Mouse (Mus musculus): ENCODE measurements at regions not wholly inside any gene's neighbourhood (a gene's known extent, or its start where the extent isn't known, plus 50 kb on each side); places are given as distances from the start of the nearest gene placed in this dataset.

DNA sequence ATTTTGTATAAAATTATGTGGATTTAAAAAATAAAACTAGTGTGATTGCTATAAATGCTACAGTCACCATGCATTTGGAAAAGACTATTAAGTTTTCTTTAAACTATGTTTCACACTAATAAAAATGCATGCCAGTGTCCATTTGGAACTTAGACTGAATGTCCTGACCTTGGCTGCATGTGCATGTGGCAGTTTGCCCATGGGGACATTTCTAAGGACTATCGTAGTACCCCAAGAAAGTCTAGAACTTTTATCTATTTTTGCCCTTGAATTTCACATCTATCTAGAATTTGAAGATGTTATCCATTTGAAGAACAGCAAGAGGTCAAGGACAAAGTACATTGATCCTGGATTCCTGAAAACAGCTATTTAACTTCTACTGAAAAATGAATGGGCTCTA is 745.9 kb downstream of the Tmem182 start:
- Histone ChIP-seq H3K9me3 (no peaks in the 10 kb centered on the region), H3K36me3 (replicated peaks) (no peaks in the 10 kb centered on the region), H3K4me3 (no peak overlapping the region), H3K27me3 (replicated peaks; ENCODE audit: low read depth, poor library complexity, severe bottlenecking) (no peaks in the 10 kb centered on the region), H3K4me1 (no peaks in the 10 kb centered on the region), H3K27ac (replicated peaks) (no peak overlapping the region)
- WGBS = 89% methylated on average over 1 of the region's 1 CpGs
- DNase-seq (ENCODE audit: low spot score) = no peak

DNA sequence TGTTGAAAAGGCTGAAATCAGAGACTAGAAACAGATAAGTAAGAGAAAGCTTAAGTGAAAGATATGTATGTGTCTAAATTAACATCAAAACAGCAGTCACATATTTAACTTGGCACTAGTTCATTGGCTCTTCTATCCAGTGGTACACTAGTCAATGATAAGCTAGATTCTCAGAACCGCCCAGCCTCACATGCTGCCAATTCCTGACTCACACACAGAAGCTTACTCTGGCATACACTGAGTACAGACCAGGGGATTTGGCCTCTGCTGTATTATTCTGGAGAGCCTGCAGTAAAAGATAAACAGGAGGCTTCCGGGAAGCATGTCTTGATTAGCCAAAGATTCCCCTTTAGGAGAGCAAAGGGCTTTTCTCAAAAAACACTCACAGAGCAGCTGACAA is 750.2 kb downstream of the Tmem182 start:
- 60% methylated on average over 2 of the region's 2 CpGs for WGBS
- Histone ChIP-seq H3K4me3 (no peak overlapping the region), H3K36me3 (replicated peaks) (no peaks in the 10 kb centered on the region), H3K27ac (replicated peaks) (no peak overlapping the region), H3K9me3 (no peaks in the 10 kb centered on the region), H3K4me1 (no peaks in the 10 kb centered on the region), H3K27me3 (replicated peaks; ENCODE audit: low read depth, poor library complexity, severe bottlenecking) (no peaks in the 10 kb centered on the region)
- no peak for DNase-seq (ENCODE audit: low spot score)

DNA sequence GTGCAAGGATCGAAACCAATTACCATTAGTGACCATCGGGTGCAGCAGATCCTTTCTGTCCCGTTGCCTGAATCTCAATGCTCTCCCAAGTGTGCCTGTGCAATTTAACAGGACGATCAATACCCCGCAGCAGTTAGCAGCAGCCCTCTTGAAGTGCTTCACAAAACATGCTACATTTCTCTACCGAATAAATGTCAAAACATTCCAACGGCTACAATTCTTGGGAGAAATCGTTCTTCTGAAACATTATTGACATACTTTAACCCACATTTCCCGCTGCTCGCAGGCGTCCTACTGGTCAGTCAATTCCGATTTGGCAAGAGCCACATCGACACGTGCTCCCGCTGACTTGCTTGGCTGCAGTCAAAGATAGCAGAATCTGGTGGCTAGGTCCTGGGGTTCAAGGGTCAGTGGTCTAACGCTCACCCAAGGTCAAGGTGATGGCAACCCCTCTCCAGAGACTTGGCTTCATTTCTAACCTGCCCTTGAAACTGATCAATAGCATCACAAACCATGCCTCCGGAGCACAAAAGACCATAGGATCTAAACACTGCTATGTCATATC is 753.8 kb downstream of the Tmem182 start:
- H3K4me3 ChIP-seq = no peak overlapping the region
- no peaks in the 10 kb centered on the region for H3K9me3 ChIP-seq
- H3K27me3 ChIP-seq (replicated peaks; ENCODE audit: low read depth, poor library complexity, severe bottlenecking) = no peaks in the 10 kb centered on the region
- no peaks in the 10 kb centered on the region for H3K36me3 ChIP-seq (replicated peaks)
- no peak overlapping the region for H3K27ac ChIP-seq (replicated peaks)
- H3K4me1 ChIP-seq = no peaks in the 10 kb centered on the region
- WGBS = 83% methylated on average over 17 of the region's 17 CpGs
- no peak for DNase-seq (ENCODE audit: low spot score)

DNA sequence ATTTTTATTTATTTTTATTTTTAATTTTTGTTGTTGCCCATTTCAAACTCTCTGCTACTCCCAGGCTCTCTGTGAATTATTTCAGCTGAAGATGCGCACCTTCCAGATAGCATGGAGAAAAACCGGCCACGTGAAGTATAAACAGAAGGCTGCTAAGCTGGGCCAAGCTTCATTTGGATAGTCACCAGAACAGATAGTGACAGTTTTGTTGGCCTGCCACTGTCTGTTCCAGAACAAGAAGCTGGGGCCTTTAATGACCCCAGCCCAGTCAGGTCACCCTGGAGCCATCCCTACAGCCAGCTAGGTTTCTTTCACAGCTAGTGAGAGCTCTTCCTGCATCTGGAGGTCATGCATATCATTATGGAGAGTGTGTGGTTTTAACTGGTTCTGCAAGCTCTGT is 754.6 kb downstream of the Tmem182 start:
- H3K27me3 ChIP-seq (replicated peaks; ENCODE audit: low read depth, poor library complexity, severe bottlenecking) = no peaks in the 10 kb centered on the region
- no peak overlapping the region for H3K27ac ChIP-seq (replicated peaks)
- no peaks in the 10 kb centered on the region for H3K9me3 ChIP-seq
- WGBS = 86% methylated on average over 3 of the region's 3 CpGs
- no peaks in the 10 kb centered on the region for H3K4me1 ChIP-seq
- no peak overlapping the region for H3K4me3 ChIP-seq
- H3K36me3 ChIP-seq (replicated peaks) = no peaks in the 10 kb centered on the region
- no peak for DNase-seq (ENCODE audit: low spot score)

DNA sequence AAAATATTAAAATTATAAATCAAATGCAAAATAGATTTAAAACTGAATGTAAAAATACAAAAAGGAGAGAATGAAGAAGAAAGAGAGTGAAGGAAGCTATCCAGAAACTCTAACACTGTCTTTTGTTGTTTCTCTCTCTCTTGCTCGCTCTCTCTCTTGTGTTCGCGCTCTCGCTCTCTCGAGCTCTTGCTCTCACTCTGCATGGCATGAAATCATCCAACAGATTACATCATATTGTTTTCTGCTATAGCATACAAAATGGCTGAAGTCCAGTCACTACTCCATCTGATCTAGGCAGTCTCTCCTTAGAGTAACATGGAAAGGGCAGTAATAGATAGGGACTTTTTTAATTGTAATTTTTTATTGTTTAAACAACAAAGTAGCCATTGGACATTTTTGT is 798.1 kb downstream of the Tmem182 start:
- no peaks in the 10 kb centered on the region for H3K4me1 ChIP-seq
- H3K27me3 ChIP-seq (replicated peaks; ENCODE audit: low read depth, poor library complexity, severe bottlenecking) = no peaks in the 10 kb centered on the region
- H3K9me3 ChIP-seq = no peaks in the 10 kb centered on the region
- H3K4me3 ChIP-seq = no peak overlapping the region
- DNase-seq (ENCODE audit: low spot score) = no peak
- no peak overlapping the region for H3K27ac ChIP-seq (replicated peaks)
- no peaks in the 10 kb centered on the region for H3K36me3 ChIP-seq (replicated peaks)
- 92% methylated on average over 5 of the region's 5 CpGs for WGBS

DNA sequence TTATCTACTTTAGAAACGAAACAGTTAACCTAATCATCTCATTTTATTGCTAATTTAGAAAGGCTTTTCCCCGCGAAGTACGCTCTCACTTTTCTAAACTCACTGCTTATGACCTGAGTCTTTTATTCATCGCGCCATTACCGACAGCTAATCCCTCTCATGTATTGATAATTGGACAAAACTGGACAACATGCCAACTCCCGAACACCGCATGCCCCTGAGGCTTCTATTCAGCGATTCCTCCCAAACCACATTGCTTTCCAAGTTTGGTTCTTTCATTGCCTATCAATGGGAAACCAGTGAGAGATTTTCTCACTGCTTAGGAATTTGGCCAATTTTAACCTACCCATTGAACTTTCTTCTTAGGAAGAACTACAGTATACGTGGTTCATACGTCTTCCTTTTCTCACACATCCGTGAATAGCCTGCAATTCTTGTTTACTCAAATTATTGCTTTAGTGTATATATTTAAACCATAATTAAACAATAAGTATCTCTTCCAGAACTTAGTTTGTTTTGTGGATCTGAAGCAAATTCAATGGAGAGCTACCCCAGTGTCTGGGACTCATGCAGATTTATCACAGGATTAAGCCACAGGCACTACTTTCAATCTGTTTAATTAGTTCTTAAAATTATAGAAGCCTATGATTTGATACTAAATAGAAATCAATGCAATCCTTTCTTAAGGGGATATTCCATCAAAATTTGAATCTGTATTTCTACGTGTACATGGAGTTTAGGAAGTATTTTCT is 799.8 kb downstream of the Tmem182 start:
- no peak overlapping the region for H3K27ac ChIP-seq (replicated peaks)
- H3K4me1 ChIP-seq = no peaks in the 10 kb centered on the region
- WGBS = 79% methylated on average over 14 of the region's 14 CpGs
- H3K9me3 ChIP-seq = no peaks in the 10 kb centered on the region
- no peak overlapping the region for H3K4me3 ChIP-seq
- no peaks in the 10 kb centered on the region for H3K27me3 ChIP-seq (replicated peaks; ENCODE audit: low read depth, poor library complexity, severe bottlenecking)
- H3K36me3 ChIP-seq (replicated peaks) = no peaks in the 10 kb centered on the region
- no peak for DNase-seq (ENCODE audit: low spot score)

GRCm38 (mm10) chr1:41605748-41606131 is 800.3 kb downstream of the Tmem182 start:
- no peak overlapping the region for H3K27ac ChIP-seq (replicated peaks)
- DNase-seq (ENCODE audit: low spot score) = no peak
- 59% methylated on average over 3 of the region's 3 CpGs for WGBS
- H3K27me3 ChIP-seq (replicated peaks; ENCODE audit: low read depth, poor library complexity, severe bottlenecking) = no peaks in the 10 kb centered on the region
- H3K4me1 ChIP-seq = no peaks in the 10 kb centered on the region
- H3K4me3 ChIP-seq = no peak overlapping the region
- no peaks in the 10 kb centered on the region for H3K9me3 ChIP-seq
- H3K36me3 ChIP-seq (replicated peaks) = no peaks in the 10 kb centered on the region

- Histone ChIP-seq H3K27ac (replicated peaks) (no peak overlapping the region), H3K27me3 (replicated peaks; ENCODE audit: low read depth, poor library complexity, severe bottlenecking) (no peaks in the 10 kb centered on the region), H3K4me1 (no peaks in the 10 kb centered on the region), H3K9me3 (no peaks in the 10 kb centered on the region), H3K4me3 (no peak overlapping the region), H3K36me3 (replicated peaks) (no peaks in the 10 kb centered on the region)
- WGBS = 80% methylated on average over 8 of the region's 8 CpGs
- DNase-seq (ENCODE audit: low spot score) = no peak
Measured at GRCm38 (mm10) chr1:41610783-41611182, 805.4 kb downstream of the Tmem182 start.

GRCm38 (mm10) chr1:41651804-41652203 is 846.4 kb downstream of the Tmem182 start:
- Histone ChIP-seq H3K36me3 (replicated peaks) (no peaks in the 10 kb centered on the region), H3K4me3 (no peak overlapping the region), H3K9me3 (no peaks in the 10 kb centered on the region), H3K27me3 (replicated peaks; ENCODE audit: low read depth, poor library complexity, severe bottlenecking) (peaks cover 45% of the 10 kb centered on the region), H3K4me1 (peaks cover 15% of the 10 kb centered on the region), H3K27ac (replicated peaks) (no peak overlapping the region)
- DNase-seq (ENCODE audit: low spot score) = peak; percentile 29
- 40% methylated on average over 9 of the region's 9 CpGs for WGBS

DNA sequence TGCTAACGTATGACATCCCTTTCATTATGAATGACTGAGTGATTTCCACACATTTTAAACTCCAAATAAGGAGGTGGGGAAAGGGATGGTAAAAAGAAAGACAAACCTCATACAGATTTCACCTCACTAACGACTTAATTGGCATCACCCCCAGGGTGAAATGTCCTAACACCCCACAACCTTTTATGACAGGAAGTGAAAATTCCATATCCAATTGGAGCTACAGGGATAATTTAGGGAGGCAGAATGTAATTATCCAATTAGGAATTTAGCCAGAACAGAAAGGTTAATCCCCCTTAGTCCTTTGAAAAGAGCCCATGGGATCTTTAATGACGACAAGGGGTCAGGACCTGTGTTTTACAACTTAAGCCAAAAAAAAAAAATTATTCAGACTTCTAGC is 846.8 kb downstream of the Tmem182 start:
- Histone ChIP-seq H3K27me3 (replicated peaks; ENCODE audit: low read depth, poor library complexity, severe bottlenecking) (peaks cover 45% of the 10 kb centered on the region), H3K9me3 (no peaks in the 10 kb centered on the region), H3K4me3 (no peak overlapping the region), H3K36me3 (replicated peaks) (no peaks in the 10 kb centered on the region), H3K27ac (replicated peaks) (no peak overlapping the region), H3K4me1 (peaks cover 15% of the 10 kb centered on the region)
- no peak for DNase-seq (ENCODE audit: low spot score)
- 20% methylated on average over 3 of the region's 3 CpGs for WGBS

- H3K27ac ChIP-seq (replicated peaks) = no peak overlapping the region
- H3K9me3 ChIP-seq = no peaks in the 10 kb centered on the region
- WGBS = 45% methylated on average over 8 of the region's 8 CpGs
- H3K27me3 ChIP-seq (replicated peaks; ENCODE audit: low read depth, poor library complexity, severe bottlenecking) = peaks cover 45% of the 10 kb centered on the region
- no peaks in the 10 kb centered on the region for H3K36me3 ChIP-seq (replicated peaks)
- peak; percentile 77 for DNase-seq (ENCODE audit: low spot score)
- H3K4me1 ChIP-seq = peaks cover 15% of the 10 kb centered on the region
- H3K4me3 ChIP-seq = peak overlapping the region; percentile 11; the same call in 1 of the 2 replicates
Measured at GRCm38 (mm10) chr1:41652646-41653427, 847.4 kb downstream of the Tmem182 start.

GRCm38 (mm10) chr1:41674086-41674485 is 868.7 kb downstream of the Tmem182 start:
- Histone ChIP-seq H3K27ac (replicated peaks) (no peak overlapping the region), H3K4me1 (peaks cover 3% of the 10 kb centered on the region), H3K4me3 (no peak overlapping the region), H3K27me3 (replicated peaks; ENCODE audit: low read depth, poor library complexity, severe bottlenecking) (no peaks in the 10 kb centered on the region), H3K9me3 (no peaks in the 10 kb centered on the region), H3K36me3 (replicated peaks) (no peaks in the 10 kb centered on the region)
- DNase-seq (ENCODE audit: low spot score) = no peak
- WGBS = 86% methylated on average over 6 of the region's 6 CpGs

DNA sequence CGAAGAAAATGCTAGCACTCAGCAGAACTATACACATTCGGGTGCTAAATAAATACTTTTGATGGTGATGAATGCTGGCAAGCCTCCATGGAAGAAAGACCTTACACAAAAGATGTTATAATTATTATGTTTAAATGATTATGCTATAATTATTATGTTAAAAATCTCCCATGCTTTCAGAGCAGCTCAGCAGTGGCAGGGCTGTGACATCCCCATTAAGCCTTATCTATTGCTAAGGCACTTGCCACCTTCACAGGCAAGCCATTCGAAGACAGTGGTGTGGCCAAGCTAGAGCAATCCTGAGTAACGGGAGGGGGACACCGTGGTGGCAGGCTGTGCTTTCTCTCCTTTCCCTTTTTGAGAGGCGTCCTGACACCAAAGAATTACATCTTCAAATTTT is 869.9 kb downstream of the Tmem182 start:
- H3K4me1 ChIP-seq = peaks cover 3% of the 10 kb centered on the region
- WGBS = 68% methylated on average over 6 of the region's 6 CpGs
- H3K9me3 ChIP-seq = no peaks in the 10 kb centered on the region
- no peaks in the 10 kb centered on the region for H3K36me3 ChIP-seq (replicated peaks)
- no peak overlapping the region for H3K4me3 ChIP-seq
- no peak for DNase-seq (ENCODE audit: low spot score)
- H3K27ac ChIP-seq (replicated peaks) = no peak overlapping the region
- no peaks in the 10 kb centered on the region for H3K27me3 ChIP-seq (replicated peaks; ENCODE audit: low read depth, poor library complexity, severe bottlenecking)
